Mouse (Mus musculus): ENCODE measurements around the gene 1520401A03Rik. TPM values are rescaled to one million over a fixed set of nuclear protein-coding genes. Genes with fewer than 3 reads are reported as not detected.
A peak's percentile ranks its signal among the peaks of the same experiment; 100 is the strongest.

1520401A03Rik gene
- polyA plus RNA-seq, 2 experiments from 2014 or later = not detected

DNA sequence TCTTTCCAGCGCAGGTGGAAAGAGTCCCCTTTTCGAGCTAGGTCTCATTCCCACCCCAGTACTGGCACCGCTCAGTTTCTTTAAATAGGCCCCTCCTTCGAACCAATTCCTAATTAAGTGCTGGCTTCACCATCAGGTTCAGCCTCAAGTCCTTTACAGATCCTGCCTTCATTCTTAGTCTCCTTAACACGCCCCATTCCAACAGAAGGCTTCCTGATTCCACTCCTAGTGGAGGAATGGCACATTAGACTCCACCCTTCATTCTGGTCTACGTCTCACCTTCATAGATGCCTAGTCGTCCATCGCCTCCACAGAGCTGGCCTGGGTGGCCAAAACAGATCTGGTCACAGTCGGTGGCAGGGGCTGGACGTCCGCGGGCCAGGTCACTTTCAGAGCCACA is 20.4 kb upstream of the 1520401A03Rik start:
- ATAC-seq = no peak

DNA sequence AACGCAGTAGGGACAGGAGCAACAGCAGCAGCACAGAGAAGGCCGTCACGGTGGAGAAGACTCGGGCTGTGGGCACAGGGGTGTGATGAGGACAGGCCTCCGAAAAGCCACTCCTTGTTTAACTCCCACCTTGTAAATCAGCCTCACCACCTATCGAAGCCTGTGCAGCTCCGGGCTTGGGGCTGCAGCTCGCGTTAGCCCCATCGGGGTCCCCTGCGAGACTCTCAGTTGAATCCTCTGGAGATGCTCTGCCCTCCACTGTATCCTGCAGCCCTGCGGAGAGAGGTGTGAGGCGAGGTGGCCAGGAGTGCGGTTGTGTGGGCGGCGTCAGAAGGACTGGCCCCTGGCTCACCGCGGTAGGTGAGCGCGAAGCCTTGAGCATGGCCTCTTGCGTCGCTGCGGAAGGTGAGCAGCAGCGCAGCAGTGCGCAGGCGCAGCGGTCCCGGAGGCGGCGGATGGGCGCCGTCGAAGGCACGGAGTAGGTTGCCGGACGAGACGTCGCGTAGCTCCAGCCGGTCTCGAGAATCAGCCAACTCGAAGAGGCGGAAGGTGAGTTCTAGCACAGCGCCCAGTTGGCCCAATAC is 19.7 kb upstream of the 1520401A03Rik start:
- peak; percentile 38 for ATAC-seq

GRCm38 (mm10) chr17:23741359-23742209 is 19.0 kb upstream of the 1520401A03Rik start:
- no peak for ATAC-seq

DNA sequence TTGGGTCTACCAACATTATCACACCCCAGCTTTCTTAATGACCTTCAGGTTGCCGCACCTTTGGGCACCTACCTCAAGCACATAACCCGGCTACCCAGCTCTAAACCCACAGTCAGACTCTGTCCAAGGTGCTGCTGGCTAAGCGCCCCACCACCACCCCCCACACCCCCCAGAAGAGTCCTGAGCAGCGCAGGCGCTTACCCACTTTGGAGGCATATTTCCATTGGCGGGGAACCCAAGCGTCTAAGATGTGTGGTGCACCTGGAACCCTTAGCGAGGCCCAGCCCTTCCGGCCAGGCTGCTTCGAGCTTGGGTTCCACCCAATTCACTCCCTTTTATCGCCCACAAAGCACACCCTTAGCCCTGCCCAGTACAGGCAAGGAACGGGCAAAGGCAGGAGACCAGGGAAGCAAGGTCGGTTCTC is 18.0 kb upstream of the 1520401A03Rik start, which contains the start of gene Paqr4:
Gene Paqr4, minus strand, starts transcription at position 270 of the 424 bp plus-strand sequence.
- peak; percentile 11 for ATAC-seq

- peak; percentile 80 for ATAC-seq
These were observed 17.6 kb upstream of the 1520401A03Rik start for GRCm38 (mm10) chr17:23740136-23740584.

DNA sequence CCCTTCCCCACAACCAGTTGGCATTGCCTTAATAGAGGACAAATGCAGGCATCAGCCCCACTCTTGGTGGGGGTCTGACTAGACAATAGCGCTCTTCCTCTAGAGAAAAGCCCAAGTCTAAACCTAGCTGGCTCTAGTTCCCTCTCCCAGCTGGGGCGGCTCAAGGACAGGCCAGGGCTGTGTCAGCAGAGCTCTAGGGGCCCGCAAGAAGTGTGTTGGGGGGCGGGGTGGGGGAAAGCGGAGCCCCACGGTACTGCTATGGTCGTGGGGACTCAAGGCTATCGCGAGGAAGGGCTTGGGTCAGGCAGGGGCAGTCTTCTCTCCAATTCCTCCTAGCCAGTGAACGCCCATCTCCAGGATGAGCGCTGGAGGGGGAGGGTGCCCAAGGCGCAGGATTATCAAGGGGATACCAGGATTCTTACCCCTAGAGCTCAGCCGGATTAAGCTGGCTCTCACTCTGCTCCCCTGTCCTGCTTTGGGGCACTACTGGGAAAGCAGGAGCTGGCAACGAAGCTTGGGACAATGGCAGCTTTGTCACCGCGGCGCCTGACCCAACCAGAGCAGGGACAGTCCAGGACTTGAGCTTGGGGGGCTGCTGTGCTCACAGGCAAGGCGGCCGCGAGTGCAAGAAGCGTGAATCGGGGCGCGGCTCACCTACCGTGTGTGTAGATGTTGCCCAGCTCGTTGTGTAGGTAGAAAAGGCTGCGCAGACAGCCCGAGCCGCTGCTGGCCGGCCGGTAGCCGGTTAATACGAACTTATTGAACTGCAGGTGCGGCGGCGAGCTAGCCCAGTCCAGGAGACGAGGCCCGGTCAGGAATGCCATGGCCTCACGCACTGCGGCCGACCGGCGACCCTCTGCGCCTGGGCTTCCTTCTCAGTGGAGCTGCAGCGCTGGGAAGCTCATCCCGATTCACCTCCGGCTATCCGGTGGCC is 16.9 kb upstream of the 1520401A03Rik start:
- peak; percentile 15 for ATAC-seq

GRCm38 (mm10) chr17:23738836-23739201 is 16.2 kb upstream of the 1520401A03Rik start:
- ATAC-seq = no peak

DNA sequence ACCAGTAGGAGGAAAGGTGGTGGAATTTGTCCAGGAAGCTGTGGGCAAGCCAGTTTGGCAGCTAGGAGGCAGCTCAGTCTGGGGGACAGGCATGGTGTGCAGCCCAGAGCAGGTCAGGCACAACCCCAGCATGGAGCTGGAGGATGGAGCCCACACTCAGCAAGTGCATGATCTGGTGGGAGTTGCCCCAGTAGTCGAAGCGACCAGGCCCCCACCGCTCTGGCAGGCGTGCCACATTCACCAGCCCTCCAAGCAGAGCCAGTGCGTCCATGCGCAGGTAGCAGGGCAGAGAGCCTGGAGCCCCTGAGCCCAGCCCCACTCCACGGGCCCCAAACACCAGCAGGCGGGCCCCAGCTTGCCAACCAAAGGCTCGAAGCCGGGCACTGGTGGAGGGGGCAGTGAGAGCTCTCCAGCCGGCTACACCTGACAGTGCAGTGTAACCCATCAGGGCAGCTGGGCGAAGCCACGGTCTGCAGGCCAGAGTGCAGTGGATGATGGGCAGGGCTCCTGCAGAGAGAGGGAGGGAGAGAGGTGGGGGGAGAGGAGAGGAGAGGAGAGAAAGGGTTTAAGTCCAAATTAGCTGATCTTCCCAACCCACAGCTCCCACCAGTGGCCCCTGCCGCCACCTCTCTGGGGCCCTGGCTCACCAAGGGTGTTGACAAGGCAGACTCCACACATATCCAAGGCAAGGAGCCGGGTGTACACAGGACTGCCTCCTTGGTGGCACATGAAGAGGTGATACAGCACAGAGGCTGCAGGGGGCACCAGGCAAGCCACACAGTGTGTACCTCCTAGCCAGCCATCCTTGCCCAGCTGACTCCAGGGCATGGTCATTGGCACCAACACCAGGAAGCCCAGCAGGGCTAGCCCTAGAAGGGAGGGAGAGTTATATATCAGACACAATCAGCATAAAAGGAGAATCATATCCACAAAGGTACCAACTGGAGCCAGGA is 15.2 kb upstream of the 1520401A03Rik start:
- no peak for ATAC-seq

DNA sequence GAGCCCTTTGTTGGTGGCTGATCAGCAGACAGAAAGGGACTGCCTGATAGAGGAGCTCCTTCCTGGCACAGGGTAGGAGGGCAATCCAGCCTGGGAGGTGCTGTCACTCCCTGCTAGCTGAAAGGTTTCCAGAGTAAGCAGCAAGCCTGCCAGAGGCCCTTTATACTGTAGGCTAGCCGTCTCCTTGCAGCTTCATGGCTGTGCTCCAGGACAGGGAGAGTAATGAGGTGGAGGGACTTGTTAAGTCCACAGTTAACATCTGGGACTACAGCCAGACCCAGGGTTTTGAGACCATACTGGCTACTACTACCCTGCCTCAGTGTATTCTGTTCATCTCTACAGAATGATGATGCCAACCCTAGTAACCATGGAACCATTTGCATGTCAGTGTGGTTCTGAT is 11.8 kb upstream of the 1520401A03Rik start:
- ATAC-seq = no peak

DNA sequence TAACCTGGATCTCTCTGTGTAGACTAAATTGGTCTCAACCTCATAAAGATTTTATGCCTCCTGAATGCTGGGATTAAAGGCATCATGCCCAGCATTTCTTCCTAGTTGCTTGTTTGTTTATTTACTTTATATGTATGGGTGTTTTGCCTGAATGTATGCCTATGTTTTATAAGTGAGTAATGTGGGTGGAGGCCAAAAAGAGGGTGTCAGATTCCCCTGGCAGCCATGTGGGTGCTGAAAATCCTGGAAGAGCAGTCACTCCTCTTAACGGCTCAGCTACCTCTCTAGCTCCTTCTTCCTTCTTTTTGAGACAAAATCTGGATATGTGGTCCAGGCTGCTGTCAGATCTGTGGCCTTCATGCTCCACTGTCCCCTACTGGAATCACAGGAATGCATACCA is 7.9 kb upstream of the 1520401A03Rik start:
- ATAC-seq = no peak

- no peak for ATAC-seq
These were observed 4.2 kb upstream of the 1520401A03Rik start for GRCm38 (mm10) chr17:23726758-23727142.

DNA sequence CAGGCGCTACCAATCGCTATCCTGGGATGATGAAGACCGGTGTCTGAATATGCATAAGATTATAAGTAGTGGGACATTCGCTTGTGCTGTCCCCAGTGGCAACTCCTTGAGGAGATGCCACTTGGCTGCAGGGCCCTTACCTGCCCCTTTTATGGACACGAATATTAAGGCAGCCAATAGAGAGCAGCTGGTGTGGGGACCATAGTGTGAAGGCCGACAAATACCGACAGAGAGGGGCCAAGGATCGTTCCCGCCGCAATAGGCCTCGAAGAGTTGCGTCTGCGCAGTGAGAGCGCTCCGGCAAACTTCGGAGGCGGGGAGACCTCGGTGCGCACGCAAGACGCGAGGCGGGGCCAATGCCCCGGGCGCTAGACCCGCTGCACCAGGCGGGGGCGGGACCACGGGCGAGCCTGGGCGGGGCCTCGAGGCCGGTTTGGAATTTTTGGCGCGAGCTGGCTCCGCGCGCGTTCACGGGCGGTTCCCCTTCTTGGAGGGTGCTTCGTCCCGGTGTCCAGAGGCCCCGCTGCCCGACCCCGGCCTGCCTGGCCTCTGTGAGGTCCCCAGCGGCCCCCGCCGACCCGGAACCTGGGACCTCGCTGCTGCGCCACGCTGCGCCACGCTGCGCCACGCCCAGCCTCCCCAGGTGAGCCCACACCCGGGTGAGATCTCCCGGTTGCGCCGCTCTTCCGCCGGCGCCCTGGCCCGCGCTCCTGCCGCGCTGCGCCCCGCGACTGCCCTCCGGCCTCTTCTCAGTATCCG is 3.6 kb upstream of the 1520401A03Rik start, which contains the start of gene Pkmyt1:
Gene Pkmyt1, plus strand, starts transcription at position 338 of the 759 bp plus-strand sequence.
- peak; percentile 91 for ATAC-seq

- ATAC-seq = no peak
These were observed 2.9 kb upstream of the 1520401A03Rik start for GRCm38 (mm10) chr17:23725477-23725876.

DNA sequence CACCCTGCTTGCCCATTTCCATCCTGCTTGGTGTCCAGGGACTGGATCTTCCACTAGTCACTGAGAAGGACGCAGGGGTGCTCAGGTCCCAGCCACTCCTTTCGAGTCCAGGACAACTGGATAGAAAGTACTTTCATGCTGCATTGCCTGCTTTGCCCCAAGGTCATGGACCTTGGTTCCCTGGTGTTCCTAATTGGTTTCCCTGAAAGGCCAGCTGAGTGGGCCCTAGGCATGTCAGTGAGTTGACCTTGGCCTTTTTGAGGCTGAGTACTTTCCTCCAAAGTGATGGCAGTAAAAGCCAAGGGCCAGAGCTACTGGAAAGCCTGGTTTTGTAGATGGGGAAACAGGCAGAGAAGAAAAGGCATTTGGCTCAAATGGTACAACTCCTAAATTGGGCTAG is 697 bp downstream of the 1520401A03Rik start:
- no peak for ATAC-seq

GRCm38 (mm10) chr17:23719455-23719854 is 3.1 kb downstream of the 1520401A03Rik start:
- ATAC-seq = no peak

DNA sequence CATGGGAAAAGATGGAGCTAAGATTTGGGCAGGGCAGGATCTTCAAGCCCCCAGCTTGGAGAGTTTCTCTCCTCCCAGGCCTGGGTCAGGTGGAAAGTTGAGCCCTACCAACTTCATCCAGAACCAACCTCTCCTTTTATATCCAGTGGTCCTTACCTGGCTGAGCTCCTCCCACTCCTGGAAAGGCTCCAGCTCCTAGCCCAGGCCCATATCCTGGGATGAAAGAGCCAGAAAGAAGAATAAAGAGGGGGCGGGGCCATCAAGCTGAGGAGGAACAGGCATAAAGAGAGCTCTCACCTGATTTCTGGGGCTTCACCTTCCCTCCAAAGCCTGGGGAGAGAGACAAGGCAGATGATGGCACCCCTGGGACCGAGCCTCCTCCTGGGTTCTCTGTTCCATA is 5.6 kb downstream of the 1520401A03Rik start:
- ATAC-seq = no peak

DNA sequence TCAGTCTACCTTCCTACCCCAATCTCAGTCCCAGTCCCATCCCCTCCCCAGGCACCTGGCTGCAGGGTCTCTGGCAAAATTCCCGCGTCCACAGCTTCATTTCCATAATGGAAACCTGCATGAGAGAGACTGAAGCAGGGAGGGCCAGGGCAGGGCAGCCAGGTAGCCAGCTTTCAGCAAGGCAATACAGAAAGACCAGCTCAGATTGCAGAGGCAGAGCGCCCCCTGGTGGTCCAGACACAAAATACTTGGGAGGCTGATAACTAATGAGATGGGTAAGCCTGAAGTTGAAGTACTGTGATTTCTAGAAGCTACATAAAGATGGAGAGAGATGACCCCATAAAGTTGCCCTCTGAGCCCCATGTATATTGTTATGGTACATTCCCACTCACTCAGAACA is 16.4 kb downstream of the 1520401A03Rik start:
- peak; percentile 69 for ATAC-seq

- ATAC-seq = no peak
These were observed 17.0 kb downstream of the 1520401A03Rik start for GRCm38 (mm10) chr17:23705525-23706104.

GRCm38 (mm10) chr17:23704741-23705140 is 17.8 kb downstream of the 1520401A03Rik start:
- no peak for ATAC-seq

DNA sequence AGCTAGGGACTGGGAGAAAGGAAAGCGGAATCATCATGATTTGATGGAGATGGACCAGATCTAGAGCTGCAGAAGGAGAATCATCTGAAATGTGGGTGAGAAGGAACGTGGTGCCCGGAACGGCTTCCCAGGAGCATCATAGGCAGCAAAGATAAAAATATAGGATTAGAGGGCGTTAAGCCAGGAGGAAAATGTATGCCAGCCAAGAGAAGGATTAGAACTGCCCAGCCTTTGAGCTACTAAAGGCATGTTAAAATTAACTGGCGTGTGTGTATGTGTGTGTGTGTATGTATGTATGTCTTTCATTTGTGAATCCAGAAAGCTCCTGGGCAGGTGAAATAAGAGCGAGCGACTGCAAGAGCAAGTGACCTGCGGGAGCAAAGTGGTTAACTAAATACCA is 19.3 kb downstream of the 1520401A03Rik start:
- ATAC-seq = no peak

Data from activated CD4-positive, CD25-positive, alpha-beta regulatory T cell, adult 4 months (primary cell).